Mouse (Mus musculus) embryonic stem cell, embryonic (primary cell): ENCODE data around the gene Gsdma2.

ENCODE experiments used
- CTCF ChIA-PET, 4 experiments: fragments of 300-600 bp in 2 of 4; fragments of 350-600 bp in 2 of 4; sonication (Branson Sonifier 250); formaldehyde crosslinking; loops; one replicate each; lab custom pipeline; 2022; ENCODE audit warnings: inconsistent platforms in 2 of 4; lab: Charles Lee
- POLR2A ChIA-PET, 4 experiments: fragments of 300-600 bp in 2 of 4; fragments of 350-600 bp in 2 of 4; sonication (Branson Sonifier 250); formaldehyde crosslinking; loops; one replicate each; lab custom pipeline; 2022; ENCODE audit warnings: antibody characterized with exemption in 4 of 4, inconsistent platforms in 1 of 4; lab: Charles Lee

Gsdma2 gene

DNA sequence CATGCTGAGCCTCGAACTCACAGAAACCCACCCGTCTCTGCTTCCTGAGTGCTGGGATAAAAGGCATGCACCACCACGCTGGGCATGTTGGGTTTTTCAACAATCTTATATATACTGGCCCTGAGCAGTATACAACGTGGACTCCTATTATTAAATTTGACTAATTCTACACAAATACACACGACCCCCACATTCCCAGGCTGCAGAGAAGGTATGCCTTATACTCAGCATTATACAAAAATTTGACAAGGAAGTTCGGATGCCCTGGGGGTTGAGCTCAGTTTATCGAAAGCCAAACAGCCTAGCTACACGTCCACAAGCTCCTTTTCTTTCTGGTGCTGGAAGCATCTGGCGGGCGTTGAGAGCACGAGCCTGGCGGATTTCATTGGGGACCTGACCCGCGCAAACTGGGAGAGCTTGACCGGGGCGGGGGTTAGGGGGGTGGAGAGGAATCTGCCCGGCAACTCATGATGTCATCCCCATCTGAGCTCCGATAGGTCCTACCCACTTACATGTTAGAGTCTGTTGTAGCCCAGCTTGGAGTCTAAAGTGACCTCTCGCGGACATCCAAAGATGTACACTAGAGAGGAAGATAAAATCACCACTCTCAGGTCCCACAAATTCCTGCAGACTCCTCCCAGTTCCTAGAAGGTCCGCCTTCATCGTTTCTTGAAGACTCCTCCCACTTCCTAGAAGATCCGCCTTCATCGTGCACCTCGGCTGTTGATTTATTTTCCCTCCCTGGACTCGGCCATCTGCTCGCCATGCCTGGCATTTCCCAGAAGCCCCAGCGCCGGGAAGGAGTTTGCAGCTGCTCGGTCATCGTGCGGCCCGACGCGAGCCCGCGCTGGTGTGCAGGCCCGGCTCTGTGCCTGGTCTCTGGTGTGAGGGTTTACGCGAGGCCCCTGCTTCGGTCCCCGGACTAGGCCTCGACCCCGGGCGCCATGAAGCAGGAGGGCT is 35.5 kb downstream of the Gsdma2 start, which contains the start of gene Psmd3:
Gene Psmd3, plus strand, starts transcription at position 769 of the 960 bp plus-strand sequence.
- ChIA-PET CTCF (interaction anchor here (0.6 to 2.4 kb wide), 43 partner anchors 9 to 1371 kb away, joined by 3 to 22 read pairs (median 4); partner anchors contain the start of genes Gsdma (in 1 of the 4), Mien1 (in 1 of the 4), Msl1 (in 1 of the 4) and Ormdl3 (in 1 of the 4)), POLR2A (interaction anchor here (0.6 to 3.2 kb wide), 79 partner anchors 9 to 1638 kb away, joined by 3 to 32 read pairs (median 4); partner anchors contain the start of genes Ormdl3 (in 3 of the 4), Cdc6 (in 2 of the 4), Csf3 (in 2 of the 4) and Gsdma (in 2 of the 4))

- CTCF ChIA-PET = interaction anchor here (0.7 to 2.4 kb wide), 19 partner anchors 8 to 147 kb away, joined by 3 to 14 read pairs (median 4); partner anchors contain the start of gene Ormdl3 (in 1 of the 4)
These were observed 36.3 kb downstream of the Gsdma2 start for GRCm38 (mm10) chr11:98682811-98683210.

GRCm38 (mm10) chr11:98685642-98686041 is 39.1 kb downstream of the Gsdma2 start:
- ChIA-PET POLR2A (interaction anchor here in 2 of 4 experiments (0.5 to 1.6 kb wide), 3 partner anchors 10 to 277 kb away, joined by 3 to 4 read pairs (median 4); no protein-coding TSS in a partner anchor), CTCF (interaction anchor here in 1 of 4 experiments (0.6 kb wide), 1 partner anchor 140 kb away, joined by 3 read pairs; no protein-coding TSS in a partner anchor)

More at GRCm38 (mm10) chr11:98682811-98683210, 36.3 kb downstream of the Gsdma2 start:
- POLR2A ChIA-PET = interaction anchor here (0.6 to 3.2 kb wide), 47 partner anchors 8 to 1637 kb away, joined by 3 to 32 read pairs (median 5); partner anchors contain the start of genes Msl1 (in 2 of the 4), Nr1d1 (in 2 of the 4), Ormdl3 (in 2 of the 4) and Csf3 (in 1 of the 4)

DNA sequence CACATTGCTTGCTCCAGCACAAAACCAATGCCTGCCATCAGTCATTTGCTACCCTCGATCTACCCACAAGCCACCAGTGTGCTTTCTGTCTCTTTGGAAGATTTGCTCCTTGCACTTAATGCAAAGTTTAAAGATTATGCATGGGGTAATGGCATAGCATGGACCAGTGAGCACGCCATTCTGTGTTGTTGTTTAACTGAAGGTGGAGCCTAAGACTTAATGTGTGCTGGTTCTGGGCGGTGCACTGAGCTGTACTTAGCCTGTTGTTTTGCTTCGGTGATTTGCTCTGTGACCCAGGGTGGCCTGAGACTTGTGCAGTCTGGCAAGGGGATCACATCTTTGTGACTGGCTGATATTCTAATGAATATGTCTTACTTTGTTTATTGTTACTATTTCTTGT is 40.4 kb downstream of the Gsdma2 start:
- CTCF ChIA-PET = interaction anchor here in 1 of 4 experiments (0.5 kb wide), 1 partner anchor 76 kb away, joined by 3 read pairs; no protein-coding TSS in a partner anchor
- POLR2A ChIA-PET = no interaction called here

DNA sequence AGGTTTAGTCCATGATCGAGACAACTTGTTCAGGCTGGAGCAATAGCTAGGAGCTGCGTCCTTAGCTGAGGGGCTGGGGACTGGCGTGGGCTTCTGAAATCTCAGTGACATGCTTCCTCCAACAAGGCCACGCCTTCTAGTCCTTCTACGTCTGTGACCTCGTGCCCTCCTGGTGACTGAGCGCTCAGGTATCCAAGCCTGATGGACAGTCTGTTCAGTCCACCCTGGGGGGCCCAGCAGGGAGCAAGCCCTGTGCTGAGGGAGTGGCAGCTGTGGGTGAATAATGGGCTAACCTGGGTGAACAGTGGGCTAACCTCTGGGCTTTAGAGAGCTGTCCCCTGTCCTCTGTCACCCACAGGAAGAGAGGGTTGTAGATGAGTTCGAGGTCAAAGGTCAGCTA is 41.5 kb downstream of the Gsdma2 start:
- POLR2A ChIA-PET = interaction anchor here in 3 of 4 experiments (0.7 to 1.0 kb wide), 3 partner anchors 10 to 104 kb away, joined by 3 read pairs; no protein-coding TSS in a partner anchor
- CTCF ChIA-PET = interaction anchor here in 2 of 4 experiments (0.5 to 1.4 kb wide), 6 partner anchors 14 to 332 kb away, joined by 3 to 6 read pairs (median 4); no protein-coding TSS in a partner anchor

GRCm38 (mm10) chr11:98693201-98693600 is 46.6 kb downstream of the Gsdma2 start:
- CTCF ChIA-PET = interaction anchor here in 3 of 4 experiments (0.6 to 1.8 kb wide), 14 partner anchors 10 to 356 kb away, joined by 3 to 14 read pairs (median 4); partner anchors contain the start of gene Thra (in 1 of the 3)

GRCm38 (mm10) chr11:98693746-98694145 is 47.2 kb downstream of the Gsdma2 start:
- POLR2A ChIA-PET = interaction anchor here (0.6 to 3.4 kb wide), 31 partner anchors 9 to 1282 kb away, joined by 3 to 32 read pairs (median 4); partner anchors contain the start of genes Psmd3 (in 4 of the 4), Nr1d1 (in 1 of the 4) and Rapgefl1 (in 1 of the 4)
- CTCF ChIA-PET = interaction anchor here (0.6 to 1.8 kb wide), 13 partner anchors 18 to 351 kb away, joined by 3 to 14 read pairs (median 4); partner anchors contain the start of gene Thra (in 1 of the 4)

More at GRCm38 (mm10) chr11:98693201-98693600, 46.6 kb downstream of the Gsdma2 start:
- POLR2A ChIA-PET = interaction anchor here (0.6 to 3.4 kb wide), 34 partner anchors 8 to 270 kb away, joined by 3 to 32 read pairs (median 4); partner anchors contain the start of genes Psmd3 (in 4 of the 4), Csf3 (in 1 of the 4), Nr1d1 (in 1 of the 4) and Rapgefl1 (in 1 of the 4)

GRCm38 (mm10) chr11:98694301-98694700 is 47.7 kb downstream of the Gsdma2 start:
- CTCF ChIA-PET = interaction anchor here (0.6 to 1.8 kb wide), 6 partner anchors 17 to 224 kb away, joined by 3 to 14 read pairs (median 4); partner anchors contain the start of gene Thra (in 1 of the 4)
- POLR2A ChIA-PET = interaction anchor here in 3 of 4 experiments (0.6 to 3.4 kb wide), 15 partner anchors 11 to 1283 kb away, joined by 3 to 32 read pairs (median 4); partner anchors contain the start of gene Psmd3 (in 2 of the 3)

DNA sequence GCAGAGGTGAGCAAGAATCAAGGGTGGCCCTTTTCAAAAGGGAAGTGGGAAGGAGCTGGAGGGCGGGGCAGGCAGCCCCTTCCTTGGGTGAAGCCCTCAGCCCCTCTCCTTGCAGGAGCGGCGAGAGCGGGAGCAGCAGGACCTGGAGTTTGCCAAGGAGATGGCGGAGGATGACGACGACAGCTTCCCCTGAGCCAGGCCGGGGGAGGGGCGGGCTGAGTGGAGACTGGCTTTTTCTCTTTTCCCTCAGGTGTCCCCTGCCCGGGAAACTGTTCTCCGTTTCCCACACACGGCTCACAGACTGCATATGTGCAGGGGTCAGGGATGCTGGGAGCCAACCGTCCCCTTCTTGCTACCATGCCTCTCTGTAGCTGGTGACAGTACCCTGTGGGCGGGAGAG is 48.8 kb downstream of the Gsdma2 start:
- ChIA-PET POLR2A (interaction anchor here in 2 of 4 experiments (0.5 to 2.2 kb wide), 6 partner anchors 9 to 297 kb away, joined by 3 to 6 read pairs (median 4); partner anchors contain the start of gene Psmd3 (in 1 of the 2)), CTCF (interaction anchor here in 2 of 4 experiments (0.5 to 1.0 kb wide), 4 partner anchors 12 to 465 kb away, joined by 3 read pairs; no protein-coding TSS in a partner anchor)

- CTCF ChIA-PET = interaction anchor here in 1 of 4 experiments (5.7 kb wide), 1 partner anchor 91 kb away, joined by 53 read pairs; no protein-coding TSS in a partner anchor
These were observed 50.1 kb downstream of the Gsdma2 start for GRCm38 (mm10) chr11:98696454-98697216.

GRCm38 (mm10) chr11:98697225-98697624 is 50.7 kb downstream of the Gsdma2 start:
- CTCF ChIA-PET = interaction anchor here in 2 of 4 experiments (1.4 to 5.7 kb wide), 4 partner anchors 13 to 90 kb away, joined by 7 to 53 read pairs (median 9); no protein-coding TSS in a partner anchor
- POLR2A ChIA-PET = interaction anchor here in 3 of 4 experiments (0.6 to 1.8 kb wide), 9 partner anchors 9 to 275 kb away, joined by 3 to 6 read pairs (median 3); partner anchors contain the start of gene Psmd3 (in 1 of the 3)

More at GRCm38 (mm10) chr11:98696454-98697216, 50.1 kb downstream of the Gsdma2 start:
- POLR2A ChIA-PET = interaction anchor here in 1 of 4 experiments (0.7 to 1.8 kb wide), 4 partner anchors 10 to 22 kb away, joined by 3 to 5 read pairs (median 4); partner anchors contain the start of gene Psmd3

DNA sequence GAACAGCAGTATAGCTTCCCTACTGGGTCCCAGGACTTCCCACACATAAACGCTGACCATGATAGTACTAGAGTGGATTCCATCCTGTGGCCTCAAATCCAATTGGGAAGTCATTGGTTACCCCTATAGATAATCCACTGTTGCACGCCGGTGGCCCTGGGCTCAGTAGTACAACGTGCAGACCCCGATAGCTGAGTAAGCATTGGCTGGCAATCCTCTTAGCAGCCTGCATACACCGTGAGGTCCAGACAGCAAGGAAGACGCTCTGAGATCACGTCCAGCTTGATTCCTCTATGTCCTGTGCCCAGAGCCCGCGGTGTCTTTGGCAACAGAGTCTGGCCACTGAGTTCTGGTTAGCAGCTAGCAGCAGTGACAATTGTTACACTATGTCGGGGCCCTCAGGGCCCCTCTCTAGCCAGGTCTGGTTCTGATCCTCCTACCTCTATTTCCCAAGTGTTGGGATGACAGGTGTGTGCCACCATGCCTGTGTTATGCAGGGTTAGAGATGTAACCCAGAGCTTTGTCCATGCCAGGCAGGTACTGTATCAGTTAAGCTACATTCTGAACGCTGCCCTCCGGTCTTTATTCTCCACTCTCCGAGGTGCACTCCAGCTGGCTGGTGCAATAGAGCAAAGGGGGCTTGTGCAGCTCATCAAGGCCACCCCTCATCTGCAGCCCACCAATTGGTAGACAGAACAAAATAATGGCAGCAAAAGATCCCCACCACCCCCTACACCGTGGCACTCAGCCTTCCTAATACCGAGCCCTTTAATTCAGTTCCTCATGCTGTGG is 52.5 kb downstream of the Gsdma2 start:
- POLR2A ChIA-PET = interaction anchor here in 3 of 4 experiments (0.6 to 1.5 kb wide), 7 partner anchors 9 to 1438 kb away, joined by 3 to 6 read pairs (median 4); partner anchors contain the start of gene Psmd3 (in 1 of the 3)
- CTCF ChIA-PET = interaction anchor here (0.5 to 5.7 kb wide), 17 partner anchors 10 to 151 kb away, joined by 3 to 53 read pairs (median 4); partner anchors contain the start of gene Thra (in 1 of the 4)

- ChIA-PET POLR2A (interaction anchor here (0.6 to 3.4 kb wide), 7 partner anchors 15 to 130 kb away, joined by 3 to 10 read pairs (median 4); partner anchors contain the start of gene Psmd3 (in 2 of the 4)), CTCF (interaction anchor here (0.6 to 5.7 kb wide), 11 partner anchors 10 to 368 kb away, joined by 3 to 53 read pairs (median 7); partner anchors contain the start of gene Psmd3 (in 1 of the 4))
These were observed 53.4 kb downstream of the Gsdma2 start for GRCm38 (mm10) chr11:98699911-98700310.

- POLR2A ChIA-PET = interaction anchor here (0.7 to 3.4 kb wide), 13 partner anchors 8 to 236 kb away, joined by 3 to 10 read pairs (median 4); partner anchors contain the start of gene Psmd3 (in 4 of the 4)
- CTCF ChIA-PET = interaction anchor here (0.8 to 5.7 kb wide), 20 partner anchors 9 to 224 kb away, joined by 3 to 53 read pairs (median 4); no protein-coding TSS in a partner anchor
These were observed 54.7 kb downstream of the Gsdma2 start, which contains the start of gene Csf3 for GRCm38 (mm10) chr11:98701213-98701670. Gene Csf3 (plus strand): TSS chr11:98701263.
